Mouse (Mus musculus) cortical plate, adult 2 months (tissue): ENCODE data around the gene Nr1i3.

Experiments used
- CTCF ChIP-seq: fragments of 200-500 bp; IDR thresholded peaks from 2 replicates; pipeline ENCODE4 v1.5.1; 2011; ENCODE audit warnings: mild to moderate bottlenecking, control low read depth, low read length; ENCODE audit not compliant: insufficient read depth; ENCODE audit errors: extremely low read depth
- POLR2A ChIP-seq: fragments of 200-500 bp; IDR thresholded peaks from 2 replicates; pipeline ENCODE4 v1.6.1; 2011; ENCODE audit warnings: mild to moderate bottlenecking, low read length, control low read depth; ENCODE audit not compliant: insufficient read depth; ENCODE audit errors: extremely low read depth

GRCm38 (mm10) chr1:171169913-171170312 lies 43.9 kb upstream of the Nr1i3 start:
- TF ChIP-seq POLR2A (no peak), CTCF (no peak)
